Mouse (Mus musculus) intestine, embryonic 14.5 days (tissue): ENCODE data around the gene AU022252. TPM values are rescaled to one million over a fixed set of nuclear protein-coding genes. Genes with fewer than 3 reads are reported as not detected.

Source experiments
- ATAC-seq: fragments of 200-750 bp; cut with Nextera tagmentation; replicated peaks from 2 replicates; pipeline ENCODE4 v1.8.0; 2017; ENCODE audit warnings: low read depth, moderate number of reproducible peaks, moderate TSS enrichment, moderate library complexity; ENCODE audit not compliant: low FRiP score, low TSS enrichment
- DNase-seq: peaks from one replicate; pipeline ENCODE4 v3.0.0-alpha.2; 2018; ENCODE audit warnings: low spot score
- H3K27ac ChIP-seq: fragments of 300-500 bp; sonication (generic); 2 replicates; pipeline ENCODE4 v1.5.1; 2014; ENCODE audit warnings: low read depth, mild to moderate bottlenecking, control low read depth
- H3K27me3 ChIP-seq: fragments of 300-500 bp; sonication (generic); replicated peaks from 2 replicates; pipeline ENCODE4 v1.6.1; 2014; ENCODE audit warnings: low read length, control low read depth; ENCODE audit not compliant: control insufficient read depth, insufficient read depth
- H3K36me3 ChIP-seq: fragments of 300-500 bp; sonication (generic); 2 replicates; pipeline ENCODE4 v1.6.1; 2014; ENCODE audit warnings: low read length, control low read depth; ENCODE audit not compliant: control insufficient read depth, insufficient read depth
- H3K4me1 ChIP-seq: fragments of 300-500 bp; sonication (generic); replicated peaks from 2 replicates; pipeline ENCODE4 v1.6.1; 2014; ENCODE audit warnings: low read length, control low read depth, mixed read lengths; ENCODE audit not compliant: control insufficient read depth, insufficient read depth
- H3K4me2 ChIP-seq: fragments of 300-500 bp; sonication (generic); 2 replicates; pipeline ENCODE4 v1.6.1; 2014; ENCODE audit warnings: low read length
- H3K4me3 ChIP-seq: fragments of 300-500 bp; sonication (generic); 2 replicates; pipeline ENCODE4 v1.5.1; 2014; ENCODE audit warnings: low read depth, low read length, control low read depth, mixed read lengths
- H3K9ac ChIP-seq: fragments of 300-500 bp; sonication (generic); 2 replicates; pipeline ENCODE4 v1.6.1; 2014; ENCODE audit warnings: mild to moderate bottlenecking, low read length
- H3K9me3 ChIP-seq: fragments of 300-500 bp; sonication (generic); 2 replicates; pipeline ENCODE4 v1.6.1; 2016; ENCODE audit warnings: low read length, control low read depth; ENCODE audit not compliant: control insufficient read depth
- WGBS: fragments of 180-500 bp; shearing (Covaris S2); extraction: QIAGEN DNeasy Blood & Tissue Kit; methylation state at CpG from one replicate; pipeline ENCODE4 v1.1.7; 2014; 5-methylcytosine and 5-hydroxymethylcytosine counted together
- polyA plus RNA-seq: library from polyadenylated mRNA; unstranded; fragments of >200 nt; fragmentation: Nextera tagmentation; extraction: Ambion mirVana; gene quantifications from 2 replicates; pipeline ENCODE4 v1.2.1, GENCODE M21; 2014

The AU022252 gene
- polyA plus RNA-seq, 1 experiment from 2014 or later = 27.0 TPM

DNA sequence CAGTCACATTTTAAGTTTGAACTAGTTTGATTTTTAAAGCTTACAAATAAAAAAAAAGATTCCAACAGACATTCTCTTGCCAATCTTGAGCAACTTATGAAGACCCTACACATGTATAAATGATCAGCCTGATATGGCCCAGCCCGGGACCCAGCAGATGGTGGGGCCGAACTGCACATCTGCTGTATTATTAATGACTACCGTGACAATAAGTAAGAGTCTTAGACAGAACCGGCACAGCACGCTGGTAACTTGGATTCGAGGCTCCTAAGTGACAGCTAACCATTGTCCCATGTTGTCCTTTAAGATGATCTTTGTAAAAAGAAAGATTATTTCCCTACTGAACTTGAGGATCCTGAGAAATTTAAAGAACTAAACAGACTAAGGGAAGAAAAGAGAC lies 43.1 kb downstream of the AU022252 start:
- WGBS = 83% methylated on average over 6 of the region's 6 CpGs
- no peak for DNase-seq
- Histone ChIP-seq H3K27ac (no peak overlapping the region), H3K4me2 (no peak overlapping the region), H3K4me3 (no peak overlapping the region), H3K27me3 (no peaks in the 10 kb centered on the region), H3K9ac (no peak overlapping the region), H3K36me3 (no peaks in the 10 kb centered on the region), H3K4me1 (no peaks in the 10 kb centered on the region), H3K9me3 (no peaks in the 10 kb centered on the region)
- no peak for ATAC-seq

DNA sequence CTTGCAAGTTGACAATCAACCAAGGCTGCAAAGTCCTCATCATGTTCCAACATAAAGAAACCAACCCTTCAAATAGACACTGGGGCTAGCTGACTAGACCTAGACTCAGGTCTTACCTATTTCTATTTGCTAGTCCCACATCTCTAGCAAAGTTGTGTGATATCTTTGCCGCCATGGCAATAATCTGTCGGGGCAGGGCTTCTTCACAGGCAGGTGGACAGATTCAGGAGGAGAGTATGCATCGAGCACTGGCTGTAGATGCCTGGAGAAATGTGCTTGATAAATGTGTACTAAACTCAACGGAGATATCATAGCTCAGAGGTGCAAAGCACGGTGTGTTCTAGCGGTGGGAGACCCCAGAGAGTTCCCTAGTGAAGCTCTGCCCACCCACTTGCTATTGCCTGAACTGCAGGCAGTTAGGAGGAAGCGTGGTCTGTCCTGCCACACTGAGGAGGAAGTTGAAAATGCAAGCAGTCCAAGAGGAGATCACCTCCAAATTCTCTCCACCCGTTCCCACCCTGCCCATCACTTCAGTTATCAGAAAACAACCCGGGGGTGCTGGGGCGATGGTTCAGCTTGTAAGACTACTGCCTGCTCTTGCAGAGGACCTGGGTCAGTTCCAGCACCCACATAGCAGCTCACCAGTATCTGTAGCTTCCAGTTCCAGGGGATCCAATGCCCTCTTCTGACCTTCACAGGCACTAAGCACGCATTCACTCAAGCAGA lies 44.3 kb downstream of the AU022252 start:
- no peak overlapping the region for H3K4me2 ChIP-seq
- ATAC-seq (no peak), DNase-seq (no peak)
- H3K9me3 ChIP-seq = no peaks in the 10 kb centered on the region
- H3K4me1 ChIP-seq = no peaks in the 10 kb centered on the region
- no peaks in the 10 kb centered on the region for H3K27me3 ChIP-seq
- no peak overlapping the region for H3K4me3 ChIP-seq
- H3K27ac ChIP-seq = no peak overlapping the region
- H3K9ac ChIP-seq = no peak overlapping the region
- no peaks in the 10 kb centered on the region for H3K36me3 ChIP-seq
- WGBS = 48% methylated on average over 11 of the region's 11 CpGs

DNA sequence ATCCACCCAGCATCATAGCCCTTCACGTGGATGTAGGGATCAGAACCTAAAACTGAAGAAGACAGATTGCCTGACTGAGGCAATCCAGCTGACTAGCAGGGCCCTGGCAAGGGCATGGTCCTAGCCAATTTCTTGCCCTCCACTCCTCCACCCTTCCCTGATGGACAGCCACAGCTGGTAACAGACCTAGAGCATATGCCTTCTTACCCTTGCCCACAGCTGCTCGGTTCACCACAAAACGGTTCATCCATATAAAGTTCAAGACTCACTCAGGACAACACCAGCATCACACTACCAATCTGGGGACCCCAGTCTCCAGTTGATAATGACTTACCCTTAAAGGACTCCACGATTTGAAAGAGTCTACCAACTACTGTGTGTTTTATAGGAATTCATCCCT lies 46.7 kb downstream of the AU022252 start:
- Histone ChIP-seq H3K4me3 (no peak overlapping the region), H3K27me3 (no peaks in the 10 kb centered on the region), H3K4me2 (no peak overlapping the region), H3K27ac (no peak overlapping the region), H3K4me1 (no peaks in the 10 kb centered on the region), H3K9ac (no peak overlapping the region), H3K36me3 (no peaks in the 10 kb centered on the region), H3K9me3 (no peaks in the 10 kb centered on the region)
- ATAC-seq = no peak
- 87% methylated on average over 4 of the region's 4 CpGs for WGBS
- no peak for DNase-seq

DNA sequence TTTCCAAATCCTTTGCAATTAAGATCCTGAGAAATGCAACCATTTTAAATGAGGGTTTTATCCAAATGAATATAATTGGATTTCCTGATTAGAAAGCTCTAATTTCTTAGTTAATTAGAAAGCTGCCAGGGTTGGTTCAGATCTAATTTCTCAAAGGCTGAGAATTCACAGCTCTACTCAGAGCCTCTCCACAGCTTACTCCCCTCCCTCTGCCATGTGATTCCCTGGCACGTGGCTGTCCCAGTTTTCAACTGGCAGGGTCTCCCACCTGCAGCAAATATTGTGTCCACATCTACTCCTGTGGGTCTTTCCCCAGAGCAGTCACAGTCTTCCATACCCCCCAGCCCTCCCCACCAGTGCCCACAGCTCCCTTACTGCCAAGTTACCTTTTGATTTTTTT lies 49.0 kb downstream of the AU022252 start:
- WGBS = 50% methylated on average over 1 of the region's 1 CpGs
- ATAC-seq = no peak
- H3K9me3 ChIP-seq = no peaks in the 10 kb centered on the region

DNA sequence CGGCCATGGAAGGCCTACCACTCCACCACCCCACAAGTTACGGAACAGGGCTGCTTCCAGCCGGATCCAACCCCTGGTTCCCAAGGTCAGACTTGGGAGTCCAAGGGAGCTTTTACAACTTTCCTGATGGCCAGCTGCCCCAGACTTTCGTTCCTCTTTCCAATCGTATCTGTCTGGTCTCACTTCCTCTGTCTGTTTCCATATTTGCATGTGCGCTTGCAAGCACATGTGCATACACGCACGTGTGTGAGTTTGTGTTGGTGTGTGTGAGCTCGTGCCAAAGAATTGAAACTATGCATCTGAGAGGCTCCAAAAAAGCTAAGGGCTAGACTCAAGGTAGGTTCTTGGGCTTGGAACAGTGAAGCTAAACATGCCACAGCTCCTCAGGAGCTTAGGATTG lies 51.1 kb downstream of the AU022252 start:
- Histone ChIP-seq H3K27me3 (no peaks in the 10 kb centered on the region), H3K9me3 (no peaks in the 10 kb centered on the region), H3K4me1 (no peaks in the 10 kb centered on the region), H3K36me3 (no peaks in the 10 kb centered on the region), H3K4me2 (no peak overlapping the region), H3K27ac (no peak overlapping the region), H3K9ac (no peak overlapping the region), H3K4me3 (no peak overlapping the region)
- WGBS = 85% methylated on average over 9 of the region's 9 CpGs
- ATAC-seq (no peak), DNase-seq (no peak)

More for the DNA sequence above, 49.0 kb downstream of the AU022252 start:
- Histone ChIP-seq H3K36me3 (no peaks in the 10 kb centered on the region), H3K9ac (no peak overlapping the region), H3K4me1 (no peaks in the 10 kb centered on the region), H3K27ac (no peak overlapping the region), H3K27me3 (no peaks in the 10 kb centered on the region), H3K4me3 (no peak overlapping the region), H3K4me2 (no peak overlapping the region)
- no peak for DNase-seq

DNA sequence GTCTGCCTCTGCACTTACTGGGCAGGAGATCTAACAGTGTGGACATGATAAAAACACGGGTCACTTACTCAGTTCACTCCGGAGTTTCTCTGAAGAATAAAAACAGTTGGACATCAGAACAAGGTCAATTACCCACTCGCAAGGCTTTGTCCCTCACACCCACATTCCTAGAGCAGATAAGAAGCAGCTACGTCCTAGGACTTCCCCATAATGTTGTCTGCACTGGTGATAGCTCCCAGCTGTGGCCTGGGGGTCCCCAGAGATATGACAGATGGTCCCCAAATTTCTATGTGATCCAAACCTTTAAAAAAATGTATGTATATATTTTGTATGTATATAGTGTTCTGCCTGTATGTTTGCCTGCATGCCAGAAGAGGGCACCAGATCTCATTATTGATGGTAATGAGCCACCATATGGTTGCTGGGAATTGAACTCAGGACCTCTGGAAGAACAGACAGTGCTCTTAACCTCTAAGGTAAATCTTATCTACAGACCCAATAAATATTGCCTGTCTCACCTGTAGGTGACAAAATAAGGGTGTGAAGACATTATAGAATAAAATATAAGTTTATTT lies 52.3 kb downstream of the AU022252 start:
- Histone ChIP-seq H3K27ac (no peak overlapping the region), H3K4me1 (no peaks in the 10 kb centered on the region), H3K9ac (no peak overlapping the region), H3K4me2 (no peak overlapping the region), H3K27me3 (no peaks in the 10 kb centered on the region), H3K4me3 (no peak overlapping the region), H3K36me3 (no peaks in the 10 kb centered on the region), H3K9me3 (no peaks in the 10 kb centered on the region)
- ATAC-seq (no peak), DNase-seq (no peak)
- 49% methylated on average over 4 of the region's 4 CpGs for WGBS

DNA sequence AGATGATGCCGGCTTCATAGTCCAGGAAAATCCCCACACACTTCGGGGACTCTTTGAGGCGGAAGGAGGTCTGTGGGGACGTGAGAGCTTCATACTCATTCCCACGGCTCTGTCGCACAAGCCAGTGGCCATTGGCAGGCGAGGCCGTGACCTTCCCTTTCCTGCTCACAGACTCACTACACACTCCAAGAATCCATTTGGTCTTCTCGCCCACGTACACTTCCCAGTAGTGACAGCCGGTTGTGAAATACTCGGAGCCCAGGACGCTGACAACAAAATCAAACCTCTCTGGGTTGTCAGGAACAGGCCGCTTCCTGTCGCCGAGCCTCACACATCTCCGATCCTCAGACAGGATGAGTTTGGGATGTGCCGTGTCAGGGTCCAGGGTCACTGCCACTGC lies 54.2 kb downstream of the AU022252 start:
- WGBS = 60% methylated on average over 18 of the region's 18 CpGs
- Histone ChIP-seq H3K9me3 (no peaks in the 10 kb centered on the region), H3K4me1 (no peaks in the 10 kb centered on the region), H3K27me3 (no peaks in the 10 kb centered on the region), H3K27ac (no peak overlapping the region), H3K4me2 (no peak overlapping the region), H3K36me3 (no peaks in the 10 kb centered on the region), H3K9ac (no peak overlapping the region), H3K4me3 (no peak overlapping the region)
- DNase-seq (no peak), ATAC-seq (no peak)

DNA sequence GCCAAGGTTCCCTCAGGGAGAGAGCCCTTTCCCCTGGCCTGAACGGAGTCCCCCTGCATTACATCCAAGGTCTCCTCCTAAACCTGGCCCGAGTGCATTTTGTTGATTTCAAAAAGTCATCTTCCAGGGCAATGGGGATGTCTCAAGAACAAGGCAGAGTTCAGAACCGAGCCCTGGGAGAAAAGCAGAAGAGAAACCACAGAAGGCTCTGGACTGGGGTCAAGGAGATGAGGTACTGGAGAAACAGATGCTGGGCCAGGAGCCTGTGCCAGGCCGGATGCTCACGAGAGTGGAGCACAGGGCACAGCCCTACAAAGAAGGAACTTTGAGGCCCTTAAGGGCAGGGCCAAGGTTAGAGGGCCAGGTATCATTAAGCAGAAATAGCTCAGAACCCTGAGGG lies 54.8 kb downstream of the AU022252 start:
- H3K27me3 ChIP-seq = no peaks in the 10 kb centered on the region
- no peak overlapping the region for H3K9ac ChIP-seq
- no peak overlapping the region for H3K4me2 ChIP-seq
- DNase-seq (no peak), ATAC-seq (no peak)
- 68% methylated on average over 5 of the region's 5 CpGs for WGBS
- H3K4me3 ChIP-seq = no peak overlapping the region
- H3K27ac ChIP-seq = no peak overlapping the region
- H3K36me3 ChIP-seq = no peaks in the 10 kb centered on the region
- H3K4me1 ChIP-seq = peaks cover 5% of the 10 kb centered on the region; the same call in 1 of the 2 replicates
- H3K9me3 ChIP-seq = no peaks in the 10 kb centered on the region
